Mouse (Mus musculus) right cerebral cortex, adult 18-20 months (tissue): ENCODE results near the gene Nudt22.
A peak's percentile ranks its signal among the peaks of the same experiment; 100 is the strongest.

Experiments used
- DNase-seq: peaks from one replicate; pipeline ENCODE4 v3.0.0; 2022; ENCODE audit warnings: mixed read lengths

Gene Nudt22

GRCm38 (mm10) chr19:6996006-6996405 lies at the start of gene Nudt22, which contains the start of gene Trpt1:
Gene Nudt22, minus strand, starts transcription at chr19:6996117.
Gene Trpt1, plus strand, starts transcription at chr19:6996131.
- DNase-seq = peak; percentile 89

GRCm38 (mm10) chr19:7044706-7045105 lies 48.8 kb upstream of the Nudt22 start:
- no peak for DNase-seq

GRCm38 (mm10) chr19:7044279-7044678 lies 48.4 kb upstream of the Nudt22 start:
- DNase-seq = no peak

- DNase-seq = no peak
Observed at GRCm38 (mm10) chr19:7041171-7041570, 45.3 kb upstream of the Nudt22 start.

- no peak for DNase-seq
Observed at GRCm38 (mm10) chr19:7040637-7041130, 44.8 kb upstream of the Nudt22 start.

GRCm38 (mm10) chr19:7039841-7040636 lies 44.1 kb upstream of the Nudt22 start, which contains the start of gene Stip1:
Gene Stip1, minus strand, starts transcription at chr19:7039967.
- peak; percentile 100 for DNase-seq

- DNase-seq = peak; percentile 54
Observed at GRCm38 (mm10) chr19:7039088-7039720, 43.3 kb upstream of the Nudt22 start.

GRCm38 (mm10) chr19:7034006-7034405 lies 38.1 kb upstream of the Nudt22 start:
- DNase-seq = no peak

GRCm38 (mm10) chr19:7029531-7029930 lies 33.6 kb upstream of the Nudt22 start:
- peak; percentile 78 for DNase-seq

GRCm38 (mm10) chr19:7020224-7020641 lies 24.3 kb upstream of the Nudt22 start:
- DNase-seq = no peak

GRCm38 (mm10) chr19:7019191-7019590 lies 23.3 kb upstream of the Nudt22 start, which contains the start of gene Fermt3:
Gene Fermt3, minus strand, starts transcription at chr19:7019469.
- no peak for DNase-seq

GRCm38 (mm10) chr19:7018546-7018945 lies 22.6 kb upstream of the Nudt22 start:
- no peak for DNase-seq

- no peak for DNase-seq
Observed at GRCm38 (mm10) chr19:7017541-7018457, 21.9 kb upstream of the Nudt22 start.

GRCm38 (mm10) chr19:7014481-7015135 lies 18.7 kb upstream of the Nudt22 start:
- no peak for DNase-seq

- no peak for DNase-seq
Observed at GRCm38 (mm10) chr19:7013984-7014383, 18.1 kb upstream of the Nudt22 start.

GRCm38 (mm10) chr19:7012426-7012825 lies 16.5 kb upstream of the Nudt22 start:
- DNase-seq = no peak

- no peak for DNase-seq
Observed at GRCm38 (mm10) chr19:7006892-7007593, 11.1 kb upstream of the Nudt22 start.

- no peak for DNase-seq
Observed at GRCm38 (mm10) chr19:6999360-7000063, 3.6 kb upstream of the Nudt22 start.

GRCm38 (mm10) chr19:6997721-6998290 lies 1.9 kb upstream of the Nudt22 start:
- no peak for DNase-seq

GRCm38 (mm10) chr19:6995255-6995991 lies 494 bp downstream of the Nudt22 start:
- no peak for DNase-seq
